Mouse (Mus musculus) right cerebral cortex, postnatal 4 days (tissue): ENCODE results near the gene Rln3.
A peak's percentile ranks its signal among the peaks of the same experiment; 100 is the strongest.

ENCODE experiments used
- DNase-seq: peaks from one replicate; pipeline ENCODE4 v3.0.0-alpha.2; 2022

Gene Rln3

GRCm38 (mm10) chr8:84065037-84065436, 20.2 kb upstream of the Rln3 start, which contains the start of gene Gm10643:
Gm10643 (minus strand) TSS chr8:84065137.
- DNase-seq: no peak

- DNase-seq: no peak
Measured at GRCm38 (mm10) chr8:84063861-84064610, 19.2 kb upstream of the Rln3 start.

- DNase-seq: no peak
Measured at GRCm38 (mm10) chr8:84060245-84060644, 15.4 kb upstream of the Rln3 start.

GRCm38 (mm10) chr8:84059226-84059625, 14.4 kb upstream of the Rln3 start:
- no peak for DNase-seq

GRCm38 (mm10) chr8:84057827-84058226, 13.0 kb upstream of the Rln3 start:
- no peak for DNase-seq

- no peak for DNase-seq
Measured at GRCm38 (mm10) chr8:84053229-84053628, 8.4 kb upstream of the Rln3 start.

- no peak for DNase-seq
Measured at GRCm38 (mm10) chr8:84052746-84053145, 7.9 kb upstream of the Rln3 start.

- DNase-seq: no peak
Measured at GRCm38 (mm10) chr8:84048171-84048570, 3.4 kb upstream of the Rln3 start.

- no peak for DNase-seq
Measured at GRCm38 (mm10) chr8:84046505-84046904, 1.7 kb upstream of the Rln3 start.

GRCm38 (mm10) chr8:84044103-84044502, 697 bp downstream of the Rln3 start:
- no peak for DNase-seq

- DNase-seq: no peak
Measured at GRCm38 (mm10) chr8:84042948-84043342, 1.9 kb downstream of the Rln3 start.

- peak; percentile 47 for DNase-seq
Measured at GRCm38 (mm10) chr8:84042066-84042947, 2.5 kb downstream of the Rln3 start, which contains the start of gene Il27ra. Il27ra (minus strand) TSS chr8:84042589.

GRCm38 (mm10) chr8:84039050-84039449, 5.8 kb downstream of the Rln3 start:
- DNase-seq: peak; percentile 81

GRCm38 (mm10) chr8:84038015-84038414, 6.8 kb downstream of the Rln3 start:
- DNase-seq: no peak

GRCm38 (mm10) chr8:84032777-84033176, 12.0 kb downstream of the Rln3 start:
- no peak for DNase-seq

- DNase-seq: no peak
Measured at GRCm38 (mm10) chr8:84029272-84029671, 15.5 kb downstream of the Rln3 start.

- DNase-seq: no peak
Measured at GRCm38 (mm10) chr8:84027449-84027848, 17.4 kb downstream of the Rln3 start.

GRCm38 (mm10) chr8:84025863-84026262, 18.9 kb downstream of the Rln3 start:
- peak; percentile 68 for DNase-seq

- DNase-seq: peak; percentile 59
Measured at GRCm38 (mm10) chr8:84024171-84024570, 20.6 kb downstream of the Rln3 start.

GRCm38 (mm10) chr8:84023631-84024030, 21.2 kb downstream of the Rln3 start:
- no peak for DNase-seq

GRCm38 (mm10) chr8:84023085-84023484, 21.7 kb downstream of the Rln3 start:
- DNase-seq: no peak

GRCm38 (mm10) chr8:84021569-84021968, 23.2 kb downstream of the Rln3 start:
- DNase-seq: no peak

GRCm38 (mm10) chr8:84021096-84021495, 23.7 kb downstream of the Rln3 start, which contains the start of gene Palm3:
Palm3 (plus strand) TSS chr8:84021471.
- no peak for DNase-seq

GRCm38 (mm10) chr8:84019738-84020137, 25.1 kb downstream of the Rln3 start:
- DNase-seq: no peak
